Mouse (Mus musculus) G1E (cell line): ENCODE measurements around the gene Fam208a.

Experiments used
- CTCF ChIP-seq: IDR thresholded peaks from 2 replicates; pipeline ENCODE4 v1.5.1; 2012; ENCODE audit warnings: low read depth, low read length, inconsistent platforms, mixed read lengths
- TAL1 ChIP-seq: conservative IDR thresholded peaks from 2 replicates; pipeline ENCODE4 v1.6.1; 2012; ENCODE audit warnings: low read depth, low read length, inconsistent platforms, mixed read lengths

GRCm38 (mm10) chr14:27440921-27441320, 12.3 kb downstream of the Fam208a start:
- TF ChIP-seq CTCF = no peak
- TF ChIP-seq TAL1 = no peak
